Mouse (Mus musculus): Measurements from ENCODE around the gene Gm20721. TPM values are rescaled to one million over a fixed set of nuclear protein-coding genes. Genes with fewer than 3 reads are reported as not detected.
A peak's percentile ranks its signal among the peaks of the same experiment; 100 is the strongest.

Gm20721 gene
- polyA plus RNA-seq, 1 experiment: 0.06 TPM

DNA sequence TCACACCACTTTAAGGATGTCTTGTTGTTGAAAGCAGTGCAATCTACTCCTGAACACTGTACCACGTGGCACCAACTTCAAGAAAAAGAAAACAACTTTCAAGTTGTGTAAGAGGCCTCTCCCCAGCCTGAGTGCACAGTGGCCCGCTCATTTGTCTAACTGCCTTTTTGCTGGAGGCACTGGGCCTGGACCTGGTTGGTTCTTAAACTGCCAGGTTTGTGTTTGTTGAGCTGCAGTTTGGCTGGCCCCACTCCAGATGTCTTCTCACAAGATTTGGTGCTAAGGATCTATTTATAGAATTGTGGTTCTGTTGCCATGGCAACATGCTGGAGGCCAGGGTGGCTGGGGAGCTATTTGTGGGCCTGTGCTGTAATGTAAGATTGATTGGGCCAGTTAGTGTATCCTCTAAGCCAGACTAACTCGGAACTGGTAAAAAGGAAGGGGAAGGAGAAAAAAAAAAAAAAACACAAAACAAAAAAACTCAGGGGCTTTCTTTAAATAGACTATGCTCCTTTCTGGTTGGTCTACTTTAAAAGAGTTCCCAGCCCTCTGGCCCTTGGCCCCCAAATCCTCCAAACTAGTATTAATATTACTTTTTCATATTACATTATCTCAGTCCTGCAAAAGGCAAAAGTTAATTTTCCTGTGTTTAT lies 2.4 kb downstream of the Gm20721 start:
- H3K4me1 ChIP-seq (ENCODE audit: control insufficient read depth, insufficient read depth, low read length): peaks cover 11% of the 10 kb centered on the region
- H3K4me3 ChIP-seq (ENCODE audit: insufficient read depth, low read length): no peak overlapping the region
- peak overlapping the region; percentile 66 for H3K27ac ChIP-seq (ENCODE audit: insufficient read depth, low read length)
- no peak for TF ChIP-seq POLR2A (IDR thresholded peaks at IDR 0.05; ENCODE audit: extremely low read depth, insufficient read depth, low read length)
- TF ChIP-seq CTCF (IDR thresholded peaks at IDR 0.05; ENCODE audit: extremely low read depth, insufficient read depth, low read length): no peak

- Histone ChIP-seq H3K27ac (ENCODE audit: insufficient read depth, low read length) (peak overlapping the region; percentile 70), H3K4me3 (ENCODE audit: insufficient read depth, low read length) (no peak overlapping the region), H3K4me1 (ENCODE audit: control insufficient read depth, insufficient read depth, low read length) (peaks cover 11% of the 10 kb centered on the region)
- TF ChIP-seq CTCF (IDR thresholded peaks at IDR 0.05; ENCODE audit: extremely low read depth, insufficient read depth, low read length): no peak
- TF ChIP-seq POLR2A (IDR thresholded peaks at IDR 0.05; ENCODE audit: extremely low read depth, insufficient read depth, low read length): no peak
Measured at GRCm38 (mm10) chr2:174343566-174343965, 2.9 kb downstream of the Gm20721 start.

- TF ChIP-seq POLR2A (IDR thresholded peaks at IDR 0.05; ENCODE audit: extremely low read depth, insufficient read depth, low read length) (no peak), CTCF (IDR thresholded peaks at IDR 0.05; ENCODE audit: extremely low read depth, insufficient read depth, low read length) (no peak)
- Histone ChIP-seq H3K4me3 (ENCODE audit: insufficient read depth, low read length) (no peak overlapping the region), H3K4me1 (ENCODE audit: control insufficient read depth, insufficient read depth, low read length) (peaks cover 11% of the 10 kb centered on the region), H3K27ac (ENCODE audit: insufficient read depth, low read length) (0 out of 2 replicates have a peak overlapping the region, but pooled peaks have one; percentile 24)
Measured at GRCm38 (mm10) chr2:174342793-174343400, 3.6 kb downstream of the Gm20721 start.

DNA sequence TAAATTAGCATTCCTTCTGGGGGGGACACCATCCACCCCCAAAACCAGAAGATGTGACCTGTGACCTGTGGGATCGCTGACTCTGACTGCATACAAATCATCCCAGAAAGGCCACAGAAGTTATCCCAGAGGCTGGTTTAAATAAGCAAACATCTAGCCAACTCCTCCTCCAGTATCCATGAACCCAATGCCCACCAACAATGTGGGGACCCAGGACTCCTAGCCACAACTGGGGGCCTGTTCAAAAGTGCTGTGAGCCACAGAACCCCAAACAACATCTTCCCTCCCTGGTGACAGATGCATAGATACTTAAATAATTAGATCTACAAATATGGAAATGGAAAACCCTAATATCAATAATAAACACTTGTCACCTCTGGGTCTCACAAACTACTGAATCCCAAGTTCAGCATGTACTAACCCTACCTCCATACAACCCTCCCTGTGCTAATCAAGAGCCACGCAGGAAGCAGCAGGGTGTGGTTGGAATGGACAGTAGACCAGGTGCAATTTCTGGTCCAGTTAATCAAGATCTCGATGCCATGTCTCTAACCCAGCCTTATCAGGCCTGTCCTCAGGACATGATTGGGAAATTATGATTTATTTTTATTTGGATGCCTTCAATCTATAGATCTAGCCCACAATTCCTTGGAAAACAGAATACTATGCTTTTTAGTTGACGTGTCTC lies 5.5 kb downstream of the Gm20721 start:
- Histone ChIP-seq H3K4me1 (ENCODE audit: control insufficient read depth, insufficient read depth, low read length) (peaks cover 14% of the 10 kb centered on the region), H3K4me3 (ENCODE audit: insufficient read depth, low read length) (no peak overlapping the region), H3K27ac (ENCODE audit: insufficient read depth, low read length) (no peak overlapping the region)
- TF ChIP-seq CTCF (IDR thresholded peaks at IDR 0.05; ENCODE audit: extremely low read depth, insufficient read depth, low read length) (no peak), POLR2A (IDR thresholded peaks at IDR 0.05; ENCODE audit: extremely low read depth, insufficient read depth, low read length) (no peak)

GRCm38 (mm10) chr2:174340229-174340892 lies 6.2 kb downstream of the Gm20721 start:
- Histone ChIP-seq H3K27ac (ENCODE audit: insufficient read depth, low read length) (no peak overlapping the region), H3K4me1 (ENCODE audit: control insufficient read depth, insufficient read depth, low read length) (peaks cover 14% of the 10 kb centered on the region), H3K4me3 (ENCODE audit: insufficient read depth, low read length) (no peak overlapping the region)
- TF ChIP-seq CTCF (IDR thresholded peaks at IDR 0.05; ENCODE audit: extremely low read depth, insufficient read depth, low read length): no peak
- no peak for TF ChIP-seq POLR2A (IDR thresholded peaks at IDR 0.05; ENCODE audit: extremely low read depth, insufficient read depth, low read length)

DNA sequence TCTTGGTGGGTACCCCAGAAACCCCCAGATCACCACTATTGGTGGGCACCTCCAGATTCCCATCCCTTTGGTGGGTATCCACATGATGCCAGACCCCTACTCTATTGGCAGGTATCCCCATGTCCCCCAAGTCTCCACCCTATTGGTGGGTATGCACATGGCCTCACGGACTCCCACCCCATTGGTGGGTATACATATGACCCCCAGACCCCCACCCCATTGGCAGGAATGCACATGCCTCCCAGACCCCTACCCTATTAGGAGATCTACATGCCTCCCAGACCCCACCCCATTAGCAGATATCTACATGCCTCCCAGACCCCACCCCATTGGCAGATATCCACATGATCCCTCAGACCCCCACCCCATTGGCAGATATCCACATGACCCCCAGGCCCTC lies 6.8 kb downstream of the Gm20721 start:
- Histone ChIP-seq H3K4me1 (ENCODE audit: control insufficient read depth, insufficient read depth, low read length) (peaks cover 14% of the 10 kb centered on the region), H3K4me3 (ENCODE audit: insufficient read depth, low read length) (no peak overlapping the region), H3K27ac (ENCODE audit: insufficient read depth, low read length) (no peak overlapping the region)
- TF ChIP-seq POLR2A (IDR thresholded peaks at IDR 0.05; ENCODE audit: extremely low read depth, insufficient read depth, low read length): no peak
- TF ChIP-seq CTCF (IDR thresholded peaks at IDR 0.05; ENCODE audit: extremely low read depth, insufficient read depth, low read length): no peak

- no peak overlapping the region for H3K4me3 ChIP-seq (ENCODE audit: insufficient read depth, low read length)
- peaks cover 6% of the 10 kb centered on the region; the same call in 1 of the 2 replicates for H3K4me1 ChIP-seq (ENCODE audit: control insufficient read depth, insufficient read depth, low read length)
- H3K27ac ChIP-seq (ENCODE audit: insufficient read depth, low read length): no peak overlapping the region
- TF ChIP-seq POLR2A (IDR thresholded peaks at IDR 0.05; ENCODE audit: extremely low read depth, insufficient read depth, low read length) (no peak), CTCF (IDR thresholded peaks at IDR 0.05; ENCODE audit: extremely low read depth, insufficient read depth, low read length) (no peak)
Measured at GRCm38 (mm10) chr2:174337275-174337674, 9.2 kb downstream of the Gm20721 start.

DNA sequence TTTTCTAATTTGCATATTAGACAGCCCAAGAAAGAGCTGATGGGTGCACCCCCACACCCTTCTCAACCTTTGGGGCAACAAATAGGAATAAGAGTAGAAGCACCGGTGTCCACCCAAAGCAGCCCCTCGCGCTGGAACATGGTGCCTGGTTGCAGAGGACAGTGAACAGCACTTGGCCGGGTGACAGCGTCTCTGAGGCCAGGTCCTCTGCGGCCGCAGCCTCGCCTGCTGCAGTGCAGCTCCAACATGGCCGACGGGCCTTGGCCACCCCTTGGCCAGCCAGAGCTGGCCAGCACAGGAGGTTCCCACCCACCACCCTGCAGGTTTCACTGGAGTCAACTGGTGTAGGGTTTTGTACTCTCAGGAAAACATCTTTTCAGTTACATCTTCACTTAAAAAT lies 12.1 kb downstream of the Gm20721 start:
- Histone ChIP-seq H3K4me1 (ENCODE audit: control insufficient read depth, insufficient read depth, low read length) (peaks cover 6% of the 10 kb centered on the region; the same call in 1 of the 2 replicates), H3K4me3 (ENCODE audit: insufficient read depth, low read length) (no peak overlapping the region), H3K27ac (ENCODE audit: insufficient read depth, low read length) (no peak overlapping the region)
- TF ChIP-seq CTCF (IDR thresholded peaks at IDR 0.05; ENCODE audit: extremely low read depth, insufficient read depth, low read length): no peak
- no peak for TF ChIP-seq POLR2A (IDR thresholded peaks at IDR 0.05; ENCODE audit: extremely low read depth, insufficient read depth, low read length)

DNA sequence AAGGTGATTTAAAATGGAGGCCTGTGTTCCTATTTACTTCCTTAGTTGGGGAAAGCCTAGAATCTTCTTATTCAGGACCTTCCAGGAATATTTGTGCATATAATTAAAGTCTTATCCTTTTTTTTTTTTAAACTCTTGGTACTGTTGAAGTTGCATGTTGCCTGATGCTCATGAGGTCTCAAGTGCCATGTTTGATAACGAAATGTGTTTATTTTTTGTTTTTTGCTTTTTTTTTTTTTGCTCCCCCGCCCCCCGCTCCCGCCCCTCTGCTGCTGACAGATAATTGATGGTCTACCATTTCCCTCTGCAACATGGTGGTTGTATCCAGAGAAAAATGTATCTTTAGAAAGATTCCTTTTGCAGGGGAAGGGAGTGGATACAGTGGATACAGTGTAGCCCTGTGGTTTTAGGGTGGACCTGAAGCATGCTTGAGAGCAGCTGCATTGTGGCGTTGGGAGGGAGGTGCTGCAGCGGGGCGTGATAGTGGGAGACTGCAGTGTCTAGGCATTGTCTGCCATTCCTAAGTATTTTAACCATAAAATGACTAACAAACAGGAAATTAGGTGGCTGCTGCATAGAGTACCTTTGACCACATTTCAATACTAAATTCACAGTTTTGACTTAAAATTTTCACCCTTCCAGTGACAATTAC lies 13.1 kb downstream of the Gm20721 start:
- Histone ChIP-seq H3K4me3 (ENCODE audit: insufficient read depth, low read length) (no peak overlapping the region), H3K27ac (ENCODE audit: insufficient read depth, low read length) (no peak overlapping the region), H3K4me1 (ENCODE audit: control insufficient read depth, insufficient read depth, low read length) (peaks cover 6% of the 10 kb centered on the region; the same call in 1 of the 2 replicates)
- TF ChIP-seq CTCF (IDR thresholded peaks at IDR 0.05; ENCODE audit: extremely low read depth, insufficient read depth, low read length) (no peak), POLR2A (IDR thresholded peaks at IDR 0.05; ENCODE audit: extremely low read depth, insufficient read depth, low read length) (no peak)

Data from cortical plate, adult 2 months (tissue).